Mouse (Mus musculus) CH12.LX (cell line): Measurements from ENCODE around the gene Sertad1. TPM values are rescaled to one million over a fixed set of nuclear protein-coding genes. Genes with fewer than 3 reads are reported as not detected.

Experiments used
- DNase-seq: peaks from one replicate; pipeline ENCODE4 v3.0.0-alpha.2; 2013; ENCODE audit errors: extremely low read depth
- H3K27ac ChIP-seq: 2 replicates; pipeline ENCODE4 v1.5.1; 2012; ENCODE audit warnings: low read depth, mild to moderate bottlenecking, control low read depth, moderate library complexity; ENCODE audit not compliant: insufficient read depth
- H3K27me3 ChIP-seq: replicated peaks from 2 replicates; pipeline ENCODE3; 2012; ENCODE audit warnings: inconsistent platforms
- H3K36me3 ChIP-seq, 2 experiments: replicated peaks in 1 of 2; 2 replicates each; pipeline versions ENCODE3 to v1.6.1; 2012; ENCODE audit warnings: inconsistent platforms in 1 of 2, low read length in 1 of 2, mild to moderate bottlenecking in 1 of 2, mixed read lengths in 1 of 2, moderate library complexity in 1 of 2; ENCODE audit not compliant: control insufficient read depth in 1 of 2, insufficient read depth in 1 of 2
- H3K4me1 ChIP-seq, 2 experiments: 2 replicates each; pipeline ENCODE4 v1.6.1; 2012; ENCODE audit warnings: inconsistent platforms in 1 of 2, moderate library complexity in 1 of 2; ENCODE audit not compliant: insufficient read depth in 2 of 2, control insufficient read depth in 1 of 2
- H3K4me2 ChIP-seq: 2 replicates; pipeline ENCODE4 v1.6.1; 2012; ENCODE audit warnings: low read depth, mild to moderate bottlenecking, control low read depth; ENCODE audit not compliant: poor library complexity, insufficient read depth, severe bottlenecking
- H3K4me3 ChIP-seq, 3 experiments: fragments of 150-350 bp in 1 of 3; sonication (generic) in 1 of 3; replicated peaks in 1 of 3; 2 replicates each; pipeline versions ENCODE3 to v1.5.1; 2011 to 2012; ENCODE audit warnings: low read depth in 2 of 3, low read length in 2 of 3, mild to moderate bottlenecking in 2 of 3, moderate library complexity in 2 of 3, control low read depth in 1 of 3, improper control_type of control experiment in 1 of 3, inconsistent platforms in 1 of 3, mixed read lengths in 1 of 3; ENCODE audit not compliant: poor library complexity in 1 of 3
- H3K79me2 ChIP-seq: replicated peaks from 2 replicates; pipeline ENCODE4 v1.6.1; 2012; ENCODE audit warnings: mild to moderate bottlenecking, moderate library complexity; ENCODE audit not compliant: control insufficient read depth, poor library complexity, insufficient read depth, severe bottlenecking; ENCODE audit errors: extremely low read depth
- H3K9ac ChIP-seq: 2 replicates; pipeline ENCODE4 v1.6.1; 2012; ENCODE audit warnings: low read depth, mild to moderate bottlenecking, control low read depth, moderate library complexity; ENCODE audit not compliant: insufficient read depth
- H3K9me3 ChIP-seq: replicated peaks from 2 replicates; pipeline ENCODE3; 2012; ENCODE audit warnings: low read length, inconsistent platforms, mixed read lengths
- CHD2 ChIP-seq: IDR thresholded peaks from 2 replicates; pipeline ENCODE4 v1.6.1; 2011; ENCODE audit warnings: low read length, improper control_type of control experiment
- ELF1 ChIP-seq: IDR thresholded peaks from 2 replicates; pipeline ENCODE4 v1.6.1; 2014; ENCODE audit warnings: low read depth, mild to moderate bottlenecking, inconsistent platforms, low read length, improper control_type of control experiment
- EP300 ChIP-seq: IDR thresholded peaks from 2 replicates; pipeline ENCODE4 v1.6.1; 2011; ENCODE audit warnings: low read length, improper control_type of control experiment
- ETS1 ChIP-seq: conservative IDR thresholded peaks from 2 replicates; pipeline ENCODE4 v1.6.1; 2012; ENCODE audit warnings: low read depth, mild to moderate bottlenecking, inconsistent platforms, low read length, improper control_type of control experiment, moderate library complexity
- GABPA ChIP-seq: IDR thresholded peaks from 2 replicates; pipeline ENCODE4 v1.6.1; 2012; ENCODE audit warnings: low read depth, low read length, improper control_type of control experiment, inconsistent platforms; ENCODE audit not compliant: insufficient replicate concordance
- HCFC1 ChIP-seq: IDR thresholded peaks from 2 replicates; pipeline ENCODE4 v1.6.1; 2012; ENCODE audit warnings: low read depth, mild to moderate bottlenecking, inconsistent platforms, low read length, improper control_type of control experiment
- JUN ChIP-seq: IDR thresholded peaks from 2 replicates; pipeline ENCODE4 v1.6.1; 2011; ENCODE audit warnings: low read depth, mild to moderate bottlenecking, low read length, improper control_type of control experiment, moderate library complexity; ENCODE audit not compliant: insufficient read depth
- MAFK ChIP-seq: IDR thresholded peaks from 2 replicates; pipeline ENCODE4 v1.6.1; 2011; ENCODE audit warnings: low read length, improper control_type of control experiment; ENCODE audit not compliant: insufficient replicate concordance
- MAX ChIP-seq: IDR thresholded peaks from 2 replicates; pipeline ENCODE4 v1.6.1; 2011; ENCODE audit warnings: low read length, improper control_type of control experiment
- POLR2AphosphoS2 ChIP-seq: IDR thresholded peaks from 2 replicates; pipeline ENCODE4 v1.6.1; 2011; ENCODE audit warnings: low read depth, low read length, improper control_type of control experiment
- TCF12 ChIP-seq: IDR thresholded peaks from 2 replicates; pipeline ENCODE4 v1.6.1; 2014; ENCODE audit warnings: low read depth, mild to moderate bottlenecking, inconsistent platforms, low read length, improper control_type of control experiment
- UBTF ChIP-seq: IDR thresholded peaks from 2 replicates; pipeline ENCODE4 v1.6.1; 2012; ENCODE audit warnings: low read depth, mild to moderate bottlenecking, inconsistent platforms, low read length, improper control_type of control experiment, moderate library complexity
- USF1 ChIP-seq: IDR thresholded peaks from 2 replicates; pipeline ENCODE4 v1.6.1; 2014; ENCODE audit warnings: low read depth, mild to moderate bottlenecking, inconsistent platforms, low read length, improper control_type of control experiment
- USF2 ChIP-seq: conservative IDR thresholded peaks from 2 replicates; pipeline ENCODE4 v1.6.1; 2011; ENCODE audit warnings: low read depth, low read length, improper control_type of control experiment
- ZMIZ1 ChIP-seq: IDR thresholded peaks from 2 replicates; pipeline ENCODE4 v1.6.1; 2012; ENCODE audit warnings: low read depth, mild to moderate bottlenecking, inconsistent platforms, low read length, improper control_type of control experiment
- ZNF384 ChIP-seq: IDR thresholded peaks from 2 replicates; pipeline ENCODE4 v1.6.1; 2012; ENCODE audit warnings: low read depth, low read length, improper control_type of control experiment, inconsistent platforms
- dilution Hi-C: fragments of 300-500 bp; cut with MboI; formaldehyde crosslinking; loops from 2 replicates; pipeline ENCODE4 v1.14.3; 2020; ENCODE audit warnings: low sequenced_read_pairs; ENCODE audit not compliant: extremely low pct_unique_long_range_greater_than_20kb, extremely low pct_ligation_motif_present
- in situ Hi-C: fragments of 300-500 bp; cut with MboI; formaldehyde crosslinking; loops from 3 replicates; pipeline ENCODE4 v1.14.3; 2019; ENCODE audit warnings: low sequenced_read_pairs, low pct_ligation_motif_present, low pct_unique_long_range_greater_than_20kb, mixed read lengths
- polyA plus RNA-seq: library from polyadenylated mRNA; unstranded; fragments of >175 nt; gene quantifications from 2 replicates; pipeline ENCODE4 v1.2.1, GENCODE M21; 2012; ENCODE audit warnings: low read depth; ENCODE audit not compliant: insufficient read length
- total RNA-seq, 2 experiments: library from RNA; depleted of rRNA; stranded (reverse); fragments of 300-350 nt in 1 of 2; fragments of >200 nt in 1 of 2; gene quantifications; 2 replicates each; pipeline ENCODE4 v1.2.3; 2012 to 2014

Gene Sertad1
- total and polyA plus RNA-seq, 3 experiments = 5.0 to 9.1 (median 8.3) TPM

DNA sequence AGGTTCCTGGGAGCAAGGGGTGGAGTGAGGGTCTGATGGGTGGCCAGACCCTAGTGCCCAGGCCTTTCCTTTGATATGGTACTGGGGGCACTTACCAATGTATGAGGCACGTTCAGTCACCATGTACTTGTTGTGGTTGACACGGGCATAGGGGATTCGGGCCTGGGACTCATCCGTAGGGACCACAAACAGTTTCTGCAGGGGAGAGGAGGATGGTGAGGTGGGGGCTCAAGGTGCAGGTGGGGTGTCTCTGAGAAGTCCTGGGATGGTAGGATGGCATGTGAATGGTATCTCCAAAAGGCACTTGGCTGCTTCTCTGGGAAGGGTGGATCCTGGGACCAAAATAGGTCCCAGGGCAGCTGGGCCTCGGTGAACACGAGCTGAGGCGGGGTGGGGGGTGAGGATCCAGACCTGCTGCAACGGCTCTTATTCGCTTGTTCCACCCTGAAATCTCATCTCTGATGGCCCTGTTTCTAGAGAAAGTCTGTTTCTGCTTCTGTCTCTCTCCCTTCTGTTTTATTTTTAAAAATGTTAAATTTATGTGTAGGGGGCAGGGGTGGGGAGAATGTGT, 45.9 kb downstream of the Sertad1 start:
- Histone ChIP-seq H3K9ac (no peak overlapping the region), H3K9me3 (no peaks in the 10 kb centered on the region), H3K4me1 (peaks cover 2 to 10% of the 10 kb centered on the region in 2 experiments; a peak in 1 of 4 replicates), H3K27me3 (no peaks in the 10 kb centered on the region), H3K36me3 (peaks cover 18 to 37% of the 10 kb centered on the region in 2 experiments), H3K79me2 (no peaks in the 10 kb centered on the region), H3K4me2 (no peak overlapping the region), H3K4me3 (no peak overlapping the region), H3K27ac (no peak overlapping the region)
- dilution Hi-C loops (no loop called here), in situ Hi-C loops (no loop called here)
- DNase-seq = no peak
- TF ChIP-seq POLR2AphosphoS2 (no peak), ZMIZ1 (no peak), EP300 (no peak), ZNF384 (no peak), CHD2 (no peak), HCFC1 (no peak), USF1 (no peak)

- H3K27ac ChIP-seq = no peak overlapping the region
- H3K4me1 ChIP-seq = peaks cover 2 to 10% of the 10 kb centered on the region in 2 experiments; a peak in 1 of 4 replicates
- no peak overlapping the region for H3K9ac ChIP-seq
- no peaks in the 10 kb centered on the region for H3K9me3 ChIP-seq
- no peak overlapping the region for H3K4me3 ChIP-seq
- H3K36me3 ChIP-seq = peaks cover 18 to 47% of the 10 kb centered on the region in 2 experiments
- H3K4me2 ChIP-seq = no peak overlapping the region
- no peak for DNase-seq
- TF ChIP-seq ZMIZ1 (no peak), GABPA (no peak), EP300 (no peak), USF2 (no peak), UBTF (no peak), TCF12 (no peak), MAFK (no peak), ETS1 (no peak), MAX (no peak), JUN (no peak), ELF1 (no peak), HCFC1 (no peak)
- H3K27me3 ChIP-seq = no peaks in the 10 kb centered on the region
- dilution Hi-C loops = no loop called here
- in situ Hi-C loops = no loop called here
- no peaks in the 10 kb centered on the region for H3K79me2 ChIP-seq
These were observed 48.7 kb downstream of the Sertad1 start for GRCm38 (mm10) chr7:27535386-27535785.
